Mouse (Mus musculus) heart, adult 2 months (tissue): Measurements from ENCODE around the gene Grin2c. TPM values are rescaled to one million over a fixed set of nuclear protein-coding genes. Genes with fewer than 3 reads are reported as not detected.

Source experiments
- DNase-seq, 2 experiments: peaks; one replicate each; pipeline ENCODE4 v3.0.0; 2021
- H3K27ac ChIP-seq: fragments of 200-600 bp; 2 replicates; pipeline ENCODE4 v1.8.1; 2022
- H3K27me3 ChIP-seq: fragments of 200-500 bp; 2 replicates; pipeline ENCODE4 v1.6.1; 2012; ENCODE audit warnings: mild to moderate bottlenecking, low read length, inconsistent platforms, mixed read lengths; ENCODE audit not compliant: control insufficient read depth, insufficient read depth
- H3K36me3 ChIP-seq: fragments of 200-500 bp; 2 replicates; pipeline ENCODE4 v1.6.1; 2012; ENCODE audit warnings: low read length, inconsistent platforms; ENCODE audit not compliant: control insufficient read depth, insufficient read depth
- H3K4me1 ChIP-seq: fragments of 200-500 bp; 2 replicates; pipeline ENCODE4 v1.6.1; 2011; ENCODE audit warnings: low read length; ENCODE audit not compliant: control insufficient read depth, insufficient read depth
- H3K4me3 ChIP-seq: fragments of 200-600 bp; 2 replicates; pipeline ENCODE4 v1.8.1; 2022
- H3K79me2 ChIP-seq: fragments of 200-500 bp; replicated peaks from 2 replicates; pipeline ENCODE4 v1.6.1; 2012; ENCODE audit warnings: mild to moderate bottlenecking, inconsistent platforms, low read length, moderate library complexity, mixed read lengths; ENCODE audit not compliant: control insufficient read depth, insufficient read depth
- H3K9ac ChIP-seq: fragments of 200-500 bp; 2 replicates; pipeline ENCODE4 v1.6.1; 2012; ENCODE audit warnings: low read depth, mild to moderate bottlenecking, control low read depth, inconsistent platforms, low read length, mixed read lengths
- CTCF ChIP-seq: fragments of 200-600 bp; IDR thresholded peaks from 2 replicates; pipeline ENCODE4 v1.8.1; 2022; ENCODE audit warnings: antibody characterized with exemption, mild to moderate bottlenecking, moderate library complexity
- EP300 ChIP-seq: fragments of 200-500 bp; IDR thresholded peaks from 2 replicates; pipeline ENCODE4 v1.6.1; 2011; ENCODE audit warnings: low read depth, low read length, control low read depth; ENCODE audit not compliant: insufficient read depth
- POLR2A ChIP-seq: fragments of 200-500 bp; IDR thresholded peaks from 2 replicates; pipeline ENCODE4 v1.6.1; 2011; ENCODE audit warnings: mild to moderate bottlenecking, low read depth, low read length, control low read depth; ENCODE audit not compliant: insufficient read depth
- WGBS: fragments of 180-500 bp; shearing (Covaris S2); methylation state at CpG from one replicate; pipeline ENCODE4 v1.1.7; 2018; 5-methylcytosine and 5-hydroxymethylcytosine counted together
- intact Hi-C: fragments of 180-260 bp; cut with DNase I; formaldehyde crosslinking; loops from one replicate; pipeline ENCODE4 v1.15.1; 2025
- polyA plus RNA-seq: library from polyadenylated mRNA; depleted of rRNA; stranded (reverse); fragments of >200 nt; gene quantifications from 2 replicates; pipeline ENCODE4 v1.2.3, GENCODE M21; 2012
- total RNA-seq, 2 experiments: library from RNA; stranded (reverse); gene quantifications; 2 replicates each; pipeline ENCODE4 v1.2.3; 2021

The Grin2c gene
- total and polyA plus RNA-seq, 3 experiments = 0.25 to 2.0 (median 0.26) TPM

DNA sequence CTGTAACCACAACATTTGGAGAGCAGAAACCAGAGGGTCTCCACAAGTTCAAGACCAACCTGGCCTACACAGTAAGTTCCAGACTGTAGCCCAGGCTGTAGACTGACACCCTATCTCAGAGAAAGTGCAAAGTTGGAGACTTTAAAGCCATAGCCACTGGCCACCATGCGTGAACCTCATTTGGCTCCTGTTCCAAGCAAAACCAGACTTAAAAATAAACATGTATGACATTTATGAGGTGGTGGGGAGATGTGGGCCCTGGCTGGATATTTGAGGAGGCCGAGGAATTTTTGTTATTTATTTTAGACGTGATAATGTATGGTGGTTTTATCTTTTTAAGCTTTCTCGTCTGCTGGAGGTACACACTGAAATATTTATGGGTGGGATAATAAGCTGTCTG lies 7.9 kb downstream of the Grin2c start:
- H3K27ac ChIP-seq = no peak overlapping the region
- no peaks in the 10 kb centered on the region for H3K79me2 ChIP-seq
- DNase-seq = no peak
- H3K36me3 ChIP-seq = no peaks in the 10 kb centered on the region
- no peak overlapping the region for H3K4me3 ChIP-seq
- TF ChIP-seq EP300 (no peak), CTCF (no peak), POLR2A (no peak)
- intact Hi-C loops = no loop called here
- WGBS = 75% methylated on average over 4 of the region's 4 CpGs
- H3K9ac ChIP-seq = no peak overlapping the region
- peaks cover 5% of the 10 kb centered on the region for H3K27me3 ChIP-seq
- no peaks in the 10 kb centered on the region for H3K4me1 ChIP-seq

- no peak for DNase-seq
- Histone ChIP-seq H3K27me3 (peaks cover 5% of the 10 kb centered on the region), H3K9ac (no peak overlapping the region), H3K36me3 (no peaks in the 10 kb centered on the region), H3K79me2 (no peaks in the 10 kb centered on the region), H3K4me1 (no peaks in the 10 kb centered on the region), H3K27ac (no peak overlapping the region), H3K4me3 (no peak overlapping the region)
- TF ChIP-seq EP300 (no peak), CTCF (no peak), POLR2A (no peak)
- 17% methylated on average over 59 of the region's 59 CpGs for WGBS
- intact Hi-C loops = no loop called here
These were observed 9.1 kb downstream of the Grin2c start for GRCm38 (mm10) chr11:115257775-115258510.

GRCm38 (mm10) chr11:115251258-115251657 lies 15.8 kb downstream of the Grin2c start:
- no peak for DNase-seq
- Histone ChIP-seq H3K27ac (no peak overlapping the region), H3K4me1 (no peaks in the 10 kb centered on the region), H3K27me3 (peaks cover 15% of the 10 kb centered on the region), H3K36me3 (no peaks in the 10 kb centered on the region), H3K4me3 (no peak overlapping the region), H3K9ac (no peak overlapping the region), H3K79me2 (no peaks in the 10 kb centered on the region)
- intact Hi-C loops = no loop called here
- 63% methylated on average over 3 of the region's 3 CpGs for WGBS
- TF ChIP-seq CTCF (no peak), EP300 (no peak), POLR2A (no peak)

GRCm38 (mm10) chr11:115250405-115251090 lies 16.5 kb downstream of the Grin2c start:
- H3K9ac ChIP-seq = no peak overlapping the region
- 6% methylated on average over 35 of the region's 36 CpGs for WGBS
- no peak for DNase-seq
- TF ChIP-seq CTCF (no peak), POLR2A (no peak), EP300 (no peak)
- no peaks in the 10 kb centered on the region for H3K4me1 ChIP-seq
- H3K79me2 ChIP-seq = no peaks in the 10 kb centered on the region
- intact Hi-C loops = no loop called here
- H3K4me3 ChIP-seq = no peak overlapping the region
- H3K36me3 ChIP-seq = no peaks in the 10 kb centered on the region
- peaks cover 15% of the 10 kb centered on the region for H3K27me3 ChIP-seq
- H3K27ac ChIP-seq = no peak overlapping the region

DNA sequence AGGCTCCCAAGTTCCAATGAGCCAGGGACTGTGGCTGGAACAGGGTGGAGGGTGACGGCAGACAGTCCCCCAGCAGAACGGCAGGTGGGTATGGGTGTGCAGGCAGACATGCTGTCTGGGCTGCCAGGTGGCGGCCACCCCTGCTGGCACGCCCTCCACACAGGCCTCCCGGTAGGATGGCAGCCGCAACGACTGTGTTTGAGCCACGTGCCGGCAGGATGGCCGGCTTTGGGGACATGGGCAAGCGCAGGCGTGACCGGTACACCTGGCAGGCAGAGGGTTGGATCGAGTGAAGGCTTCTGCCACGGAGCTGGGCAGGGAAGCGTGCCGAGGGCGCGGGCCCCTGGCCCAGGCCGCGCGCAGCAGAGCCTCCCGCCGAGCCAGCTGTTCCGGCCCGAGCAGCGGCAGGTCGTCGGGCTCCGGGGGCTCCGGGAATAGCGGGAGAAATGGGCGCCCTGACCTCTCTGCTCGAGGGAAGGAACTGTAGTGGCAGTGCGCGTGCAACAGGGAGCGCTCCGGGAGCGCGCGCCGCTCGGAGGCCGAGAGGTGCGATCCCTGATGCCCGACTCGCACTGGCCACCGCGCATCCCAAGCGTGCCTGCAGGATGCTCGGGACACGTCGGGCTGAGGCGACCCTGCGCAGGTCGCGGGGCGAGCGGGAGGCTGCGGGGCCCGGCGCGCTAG lies 17.2 kb downstream of the Grin2c start:
- Histone ChIP-seq H3K4me3 (no peak overlapping the region), H3K27ac (no peak overlapping the region), H3K27me3 (peaks cover 15% of the 10 kb centered on the region), H3K36me3 (no peaks in the 10 kb centered on the region), H3K79me2 (no peaks in the 10 kb centered on the region), H3K4me1 (no peaks in the 10 kb centered on the region), H3K9ac (no peak overlapping the region)
- intact Hi-C loops = no loop called here
- peak in 1 of 2 experiments; percentile 19 for DNase-seq
- TF ChIP-seq CTCF (peak; percentile 39), EP300 (no peak)
- 4% methylated on average over 59 of the region's 63 CpGs for WGBS

- Histone ChIP-seq H3K4me3 (no peak overlapping the region), H3K4me1 (no peaks in the 10 kb centered on the region), H3K36me3 (no peaks in the 10 kb centered on the region), H3K27ac (no peak overlapping the region), H3K9ac (no peak overlapping the region), H3K79me2 (no peaks in the 10 kb centered on the region), H3K27me3 (peaks cover 15% of the 10 kb centered on the region)
- TF ChIP-seq CTCF (no peak), POLR2A (no peak), EP300 (no peak)
- DNase-seq = no peak
- WGBS = 74% methylated on average over 6 of the region's 6 CpGs
- intact Hi-C loops = no loop called here
These were observed 19.1 kb downstream of the Grin2c start for GRCm38 (mm10) chr11:115247945-115248344.
